Mouse (Mus musculus) fibroblast of lung, adult 2 months (primary cell): Measurements from ENCODE around the gene Apba1.

Source experiments
- DNase-seq: peaks from one replicate; pipeline ENCODE4 v3.0.0-alpha.2; 2011; ENCODE audit warnings: low read depth

The Apba1 gene

DNA sequence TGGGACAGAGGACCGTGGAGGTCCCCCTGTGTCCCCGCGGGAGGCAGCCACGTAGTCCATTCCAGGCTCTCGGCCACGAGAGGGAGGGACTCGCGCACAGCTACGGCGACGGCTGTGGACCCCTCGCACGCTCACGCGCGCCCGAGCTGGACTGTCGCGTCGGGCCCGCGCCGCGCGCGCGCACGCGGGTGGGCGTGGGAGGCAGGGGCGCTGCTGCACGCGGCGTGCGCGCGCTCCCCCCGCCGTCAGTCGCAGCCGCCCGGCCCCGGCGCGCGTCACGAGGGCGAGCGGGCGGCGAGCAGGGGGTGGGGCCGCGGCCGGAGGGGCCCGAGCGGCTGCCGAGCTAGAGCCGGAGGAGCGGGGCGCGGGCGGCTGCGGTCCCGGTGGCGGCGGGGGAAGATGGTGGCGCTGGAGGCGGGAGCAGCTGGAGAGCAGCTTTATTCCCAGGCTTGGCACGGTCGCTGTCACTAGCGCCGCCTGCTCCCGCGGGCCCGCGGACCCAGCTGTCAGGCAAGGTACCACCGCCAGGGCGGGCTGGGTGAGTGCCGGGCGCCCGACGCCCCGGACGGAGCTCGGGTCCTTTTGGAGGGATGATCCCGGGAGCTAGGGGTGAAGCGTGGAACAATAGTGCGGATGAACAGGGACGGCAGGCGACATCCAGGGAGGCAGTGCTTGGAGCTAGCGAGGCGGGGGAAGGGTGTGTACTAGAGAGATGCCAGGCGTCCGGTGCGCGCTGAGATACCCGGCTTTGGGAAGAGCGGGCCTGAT, at the start of gene Apba1:
Gene Apba1 (plus strand): TSS at position 334 of the 768 bp plus-strand sequence.
- no peak for DNase-seq

GRCm38 (mm10) chr19:23746506-23746905, 12.2 kb upstream of the Apba1 start:
- DNase-seq = no peak

GRCm38 (mm10) chr19:23757011-23757410, 1.7 kb upstream of the Apba1 start:
- DNase-seq = no peak

- DNase-seq = peak; percentile 75
Measured at GRCm38 (mm10) chr19:23757961-23758553, 630 bp upstream of the Apba1 start.

- no peak for DNase-seq
Measured at GRCm38 (mm10) chr19:23759322-23759945, 747 bp downstream of the Apba1 start.

- no peak for DNase-seq
Measured at GRCm38 (mm10) chr19:23763371-23763770, 4.7 kb downstream of the Apba1 start.

DNA sequence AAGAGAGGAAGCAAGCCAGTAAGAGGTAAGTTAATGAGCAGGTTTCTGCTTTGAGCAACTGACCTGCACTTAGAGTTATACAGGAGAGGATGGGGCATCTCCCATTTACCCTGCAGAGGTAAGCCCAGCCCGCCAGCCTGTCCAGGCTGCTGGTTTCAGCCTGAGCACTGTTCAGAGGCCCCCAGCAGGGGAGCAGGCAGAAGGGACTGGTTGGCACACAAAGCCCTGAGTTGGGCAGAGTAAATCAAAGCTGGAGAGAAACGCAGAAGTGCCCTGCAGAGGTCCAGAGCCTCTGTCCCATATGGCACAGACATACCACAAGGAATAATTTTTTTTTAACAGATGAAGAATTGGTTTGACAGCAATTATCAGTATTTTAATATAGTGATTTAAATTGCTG, 5.4 kb downstream of the Apba1 start:
- no peak for DNase-seq

DNA sequence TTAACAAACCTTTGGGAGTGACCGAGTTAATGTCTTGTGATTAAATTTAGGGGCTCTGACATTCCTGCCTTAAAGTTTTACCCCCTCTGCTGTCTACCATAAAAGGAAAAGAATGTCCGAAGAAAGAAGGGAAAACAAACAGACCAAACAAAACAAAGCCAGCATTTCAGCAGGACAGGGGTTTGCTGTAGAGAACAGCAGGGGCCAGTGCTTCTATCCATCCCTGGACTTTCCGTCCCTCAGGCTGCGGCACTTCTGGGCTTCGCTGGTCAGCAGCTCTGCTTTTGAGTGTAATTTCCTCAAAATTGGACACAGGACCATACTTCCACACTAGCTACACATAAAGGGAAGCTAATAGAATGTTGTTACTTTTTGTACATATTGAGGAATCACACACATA, 10.2 kb downstream of the Apba1 start:
- DNase-seq = no peak

DNA sequence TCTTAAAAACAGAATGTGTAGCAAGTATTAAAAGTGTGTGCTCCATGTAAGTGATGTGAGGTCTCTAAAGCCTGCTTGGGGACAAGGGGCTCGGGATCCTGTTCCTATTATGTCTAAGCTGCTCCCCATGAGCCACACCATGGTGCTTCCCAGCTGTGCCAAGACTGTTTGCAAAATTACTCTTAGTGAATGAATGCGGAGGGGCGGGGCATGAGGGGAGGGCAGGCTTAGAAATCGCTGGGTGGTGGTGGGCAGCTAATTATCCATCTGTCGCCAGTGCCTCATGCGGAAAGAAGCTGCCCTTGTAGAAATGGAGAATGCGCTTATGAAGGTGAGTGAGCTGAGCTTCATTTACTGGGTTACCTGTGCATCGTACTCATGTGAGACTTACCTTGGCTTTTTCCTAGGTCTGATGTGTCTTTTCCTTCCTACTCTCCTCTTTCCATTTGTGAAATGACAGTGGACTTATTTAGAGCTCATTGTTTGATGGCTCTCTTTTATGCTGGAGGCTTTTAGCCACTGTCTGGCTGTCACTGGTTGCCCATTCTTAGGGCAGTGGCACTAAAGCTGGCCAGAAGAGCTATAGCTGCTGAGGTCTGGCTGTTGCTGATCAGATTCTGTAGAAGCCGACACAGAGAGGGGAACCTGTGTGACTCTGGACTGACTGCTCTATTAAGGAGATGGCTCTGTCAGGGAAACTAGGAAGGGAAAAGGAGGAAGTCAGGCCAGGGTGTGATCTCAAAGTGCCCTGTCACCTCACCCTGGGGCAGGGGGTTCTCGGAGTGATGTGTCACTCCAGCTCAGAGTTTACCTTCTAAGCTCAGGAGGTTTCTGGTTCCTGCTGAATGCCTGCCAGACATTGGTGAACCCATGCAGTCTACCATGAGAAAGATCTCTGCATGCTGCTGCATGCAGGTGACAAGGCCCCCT, 12.1 kb downstream of the Apba1 start:
- DNase-seq = no peak

DNA sequence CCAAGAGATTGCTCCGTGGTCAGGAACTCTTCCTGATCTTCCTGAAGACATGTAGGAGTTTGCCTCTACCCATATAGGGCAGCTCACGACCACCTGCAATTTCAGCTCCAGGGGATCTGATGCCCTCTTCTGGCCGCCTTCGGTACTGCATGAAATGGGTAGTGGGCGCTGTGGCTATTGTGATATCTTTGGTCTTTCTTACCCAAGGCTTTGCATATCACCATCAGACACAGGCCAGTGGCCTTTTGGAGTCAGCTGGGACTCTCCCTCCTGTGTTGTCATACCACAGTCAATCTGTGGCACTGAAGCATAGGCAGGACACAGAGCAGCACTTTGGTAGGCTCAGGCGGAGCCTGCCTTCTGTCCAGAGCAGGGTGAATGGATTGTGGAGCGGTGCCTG, 13.3 kb downstream of the Apba1 start:
- DNase-seq = no peak

GRCm38 (mm10) chr19:23775356-23775755, 16.7 kb downstream of the Apba1 start:
- DNase-seq = no peak

DNA sequence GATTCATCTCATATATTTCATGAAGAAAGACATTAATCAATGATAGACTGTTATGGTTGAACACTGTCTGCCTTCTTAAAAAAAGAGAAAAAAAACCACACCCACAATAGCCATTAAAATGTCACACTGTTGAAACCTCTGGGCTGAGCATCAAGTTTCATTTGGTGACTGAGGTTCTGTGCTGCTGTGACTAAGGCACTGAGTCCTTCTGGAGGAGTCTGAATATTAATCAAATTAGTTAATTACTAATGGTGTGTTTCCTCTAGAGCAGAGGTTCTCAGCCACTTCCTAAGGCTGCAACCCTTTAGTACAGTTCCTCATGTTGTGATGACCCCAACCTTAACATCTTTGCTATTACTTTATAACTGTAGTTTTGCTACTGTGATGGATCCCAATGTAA, 20.4 kb downstream of the Apba1 start:
- no peak for DNase-seq

- DNase-seq = no peak
Measured at GRCm38 (mm10) chr19:23780105-23780504, 21.4 kb downstream of the Apba1 start.

GRCm38 (mm10) chr19:23781968-23782367, 23.3 kb downstream of the Apba1 start:
- no peak for DNase-seq

GRCm38 (mm10) chr19:23788420-23789132, 29.9 kb downstream of the Apba1 start:
- DNase-seq = no peak

- no peak for DNase-seq
Measured at GRCm38 (mm10) chr19:23791704-23792103, 33.0 kb downstream of the Apba1 start.

DNA sequence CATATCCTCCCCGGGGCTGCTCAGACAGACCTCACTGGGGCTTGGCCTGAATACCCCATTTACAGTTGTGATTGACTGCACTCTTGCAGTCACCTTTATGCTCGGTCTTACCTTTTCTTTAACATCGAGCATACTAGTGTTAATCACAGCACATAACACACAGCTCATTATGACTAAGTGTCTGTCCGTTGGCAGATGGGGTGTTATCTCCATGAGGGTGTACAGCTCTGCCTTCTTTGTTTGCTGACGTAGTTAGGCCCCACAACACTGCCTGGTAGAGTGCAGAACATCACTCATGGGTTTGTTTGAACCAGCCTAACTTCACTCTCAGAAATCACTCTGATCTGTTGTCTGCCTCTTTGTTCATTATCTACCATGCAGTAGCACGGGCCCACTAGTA, 33.9 kb downstream of the Apba1 start:
- no peak for DNase-seq

DNA sequence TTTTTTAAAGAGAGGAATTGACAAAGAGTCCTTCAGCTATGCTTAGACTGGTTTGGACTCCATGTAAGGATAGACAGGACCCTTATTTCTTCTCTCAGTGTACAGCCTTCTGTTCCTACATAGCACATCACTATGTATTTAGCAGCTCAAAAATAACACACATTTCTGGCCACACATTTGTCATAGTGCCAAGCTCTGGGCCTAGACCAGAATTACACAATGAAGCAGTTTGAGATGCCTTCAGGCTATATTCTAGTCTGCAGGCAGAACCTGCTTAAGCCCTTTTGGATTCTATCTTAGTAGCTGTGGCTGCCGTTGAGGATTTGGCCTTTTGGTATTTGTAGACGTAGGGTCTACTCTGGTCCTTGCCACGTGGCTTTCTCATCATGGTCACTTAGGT, 35.8 kb downstream of the Apba1 start:
- DNase-seq = no peak

DNA sequence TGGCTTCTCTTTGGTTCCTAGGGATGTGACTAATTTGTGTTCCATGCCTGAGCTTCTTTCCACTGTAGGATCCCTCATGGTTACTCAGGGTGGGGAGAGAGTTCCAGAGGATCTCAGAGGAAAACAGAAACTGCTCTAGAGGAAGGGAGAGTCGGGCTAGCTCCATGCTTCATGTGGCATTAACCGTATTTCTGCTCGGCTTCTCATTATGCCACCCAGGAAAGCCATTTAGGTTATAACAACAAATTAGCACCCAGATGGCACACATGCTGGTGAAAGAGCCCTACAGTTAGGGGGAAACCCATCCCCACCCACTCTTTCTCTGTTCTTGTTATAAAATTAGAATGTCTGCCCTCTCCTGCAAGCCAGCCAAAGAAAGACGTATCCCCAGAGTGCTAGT, 36.5 kb downstream of the Apba1 start:
- no peak for DNase-seq

- no peak for DNase-seq
Measured at GRCm38 (mm10) chr19:23801174-23801573, 42.5 kb downstream of the Apba1 start.

GRCm38 (mm10) chr19:23803221-23803870, 44.7 kb downstream of the Apba1 start:
- no peak for DNase-seq
